Mouse (Mus musculus) stomach, postnatal 0 days (tissue): ENCODE results near the gene Efr3b. TPM values are rescaled to one million over a fixed set of nuclear protein-coding genes. Genes with fewer than 3 reads are reported as not detected.
"Not testable (repeated sequence)": the region's sequence is repeated elsewhere in the genome, so short reads cannot be mapped to it uniquely, and the experiment has no call there.

Source experiments
- ATAC-seq: fragments of 200-750 bp; cut with Nextera tagmentation; 2 replicates; pipeline ENCODE4 v1.8.0; 2017; ENCODE audit not compliant: low FRiP score, low TSS enrichment
- DNase-seq: peaks from one replicate; pipeline ENCODE4 v3.0.0-alpha.2; 2016; ENCODE audit warnings: low spot score
- H3K27ac ChIP-seq: fragments of 300-500 bp; sonication (generic); replicated peaks from 2 replicates; pipeline ENCODE4 v1.5.1; 2014; ENCODE audit warnings: mild to moderate bottlenecking, control low read depth
- H3K27me3 ChIP-seq: fragments of 300-500 bp; sonication (generic); 2 replicates; pipeline ENCODE4 v1.6.1; 2014; ENCODE audit warnings: low read length; ENCODE audit not compliant: control insufficient read depth, insufficient read depth
- H3K36me3 ChIP-seq: fragments of 300-500 bp; sonication (generic); 2 replicates; pipeline ENCODE4 v1.6.1; 2014; ENCODE audit warnings: low read length, mixed read lengths; ENCODE audit not compliant: control insufficient read depth, insufficient read depth
- H3K4me1 ChIP-seq: fragments of 300-500 bp; sonication (generic); replicated peaks from 2 replicates; pipeline ENCODE4 v1.6.1; 2014; ENCODE audit warnings: antibody characterized with exemption; ENCODE audit not compliant: control insufficient read depth, insufficient read depth
- H3K4me2 ChIP-seq: fragments of 300-500 bp; sonication (generic); replicated peaks from 2 replicates; pipeline ENCODE4 v1.6.1; 2014; ENCODE audit warnings: low read depth, mild to moderate bottlenecking, control low read depth, moderate library complexity
- H3K4me3 ChIP-seq: fragments of 300-500 bp; sonication (generic); 2 replicates; pipeline ENCODE4 v1.5.1; 2014; ENCODE audit warnings: low read depth, low read length, control low read depth
- H3K9ac ChIP-seq: fragments of 300-500 bp; sonication (generic); 2 replicates; pipeline ENCODE4 v1.6.1; 2014; ENCODE audit warnings: mild to moderate bottlenecking, low read length, control low read depth, mixed read lengths
- H3K9me3 ChIP-seq: fragments of 300-500 bp; sonication (generic); 2 replicates; pipeline ENCODE4 v1.6.1; 2016; ENCODE audit warnings: low read length; ENCODE audit not compliant: control insufficient read depth
- CTCF ChIP-seq: IDR thresholded peaks from 2 replicates; pipeline ENCODE4 v1.5.1; 2016; ENCODE audit warnings: antibody characterized with exemption, low read depth, mild to moderate bottlenecking, moderate library complexity
- EP300 ChIP-seq: optimal IDR thresholded peaks from 2 replicates; pipeline ENCODE3; 2016; ENCODE audit warnings: antibody characterized with exemption
- WGBS: fragments of 180-500 bp; shearing (Covaris S2); extraction: QIAGEN DNeasy Blood & Tissue Kit; methylation state at CpG from one replicate; pipeline ENCODE4 v1.1.7; 2014; 5-methylcytosine and 5-hydroxymethylcytosine counted together
- polyA plus RNA-seq: library from polyadenylated mRNA; unstranded; fragments of >200 nt; fragmentation: Nextera tagmentation; extraction: Ambion mirVana; gene quantifications from 2 replicates; pipeline ENCODE4 v1.2.1, GENCODE M21; 2015

Efr3b gene
- polyA plus RNA-seq, 1 experiment from 2014 or later = 0.99 TPM

DNA sequence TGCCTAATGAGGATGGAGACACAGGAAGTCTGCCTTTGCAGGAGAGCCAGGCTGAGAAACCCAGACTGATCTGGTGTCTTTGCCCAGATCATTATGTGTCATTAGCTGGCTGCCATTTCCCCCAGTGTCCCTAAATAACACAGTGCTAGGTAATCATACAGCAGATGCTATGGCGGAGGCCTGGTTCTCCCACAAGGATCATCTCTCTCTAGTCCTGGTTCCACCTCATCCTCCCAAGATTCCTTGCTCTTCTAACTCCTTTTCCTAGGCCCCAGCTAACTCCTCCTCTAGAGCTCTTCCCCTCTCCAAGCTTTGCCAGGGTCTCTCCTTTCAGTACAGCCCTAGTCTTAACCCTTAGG is 57.7 kb downstream of the Efr3b start:
- H3K4me1 ChIP-seq = no peaks in the 10 kb centered on the region; the same call in 1 of the 2 replicates

DNA sequence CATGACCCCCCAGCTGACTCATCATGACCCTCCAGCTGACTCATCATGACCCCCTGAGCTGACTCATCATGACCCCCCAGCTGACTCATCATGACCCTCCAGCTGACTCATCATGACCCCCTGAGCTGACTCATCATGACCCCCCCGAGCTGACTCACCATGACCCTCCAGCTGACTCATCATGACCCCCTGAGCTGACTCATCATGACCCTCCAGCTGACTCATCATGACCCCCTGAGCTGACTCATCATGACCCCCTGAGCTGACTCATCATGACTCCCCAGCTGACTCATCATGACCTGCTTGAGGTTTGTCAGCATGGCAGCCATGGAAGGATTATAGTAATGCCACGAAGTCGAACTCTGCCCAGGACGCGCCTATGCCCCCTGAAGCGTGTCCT is 65.5 kb downstream of the Efr3b start:
- ATAC-seq, H3K9ac ChIP-seq, H3K27me3 ChIP-seq, H3K4me2 ChIP-seq, H3K4me3 ChIP-seq, H3K9me3 ChIP-seq, H3K4me1 ChIP-seq, H3K36me3 ChIP-seq, DNase-seq, H3K27ac ChIP-seq: not testable (repeated sequence)
- 88% methylated on average over 6 of the region's 6 CpGs for WGBS

More for the DNA sequence above, 57.7 kb downstream of the Efr3b start:
- ATAC-seq = no peak
- DNase-seq = no peak
- Histone ChIP-seq H3K4me3 (peak overlapping the region; percentile 43; the same call in 1 of the 2 replicates), H3K9me3 (no peaks in the 10 kb centered on the region), H3K4me2 (peak overlapping the region; percentile 76), H3K27ac (peak overlapping the region; percentile 73), H3K36me3 (no peaks in the 10 kb centered on the region), H3K27me3 (no peaks in the 10 kb centered on the region), H3K9ac (0 out of 2 replicates have a peak overlapping the region, but pooled peaks have one; percentile 8)
- WGBS = 57% methylated on average over 1 of the region's 1 CpGs
- TF ChIP-seq EP300 = no peak
- TF ChIP-seq CTCF = no peak

DNA sequence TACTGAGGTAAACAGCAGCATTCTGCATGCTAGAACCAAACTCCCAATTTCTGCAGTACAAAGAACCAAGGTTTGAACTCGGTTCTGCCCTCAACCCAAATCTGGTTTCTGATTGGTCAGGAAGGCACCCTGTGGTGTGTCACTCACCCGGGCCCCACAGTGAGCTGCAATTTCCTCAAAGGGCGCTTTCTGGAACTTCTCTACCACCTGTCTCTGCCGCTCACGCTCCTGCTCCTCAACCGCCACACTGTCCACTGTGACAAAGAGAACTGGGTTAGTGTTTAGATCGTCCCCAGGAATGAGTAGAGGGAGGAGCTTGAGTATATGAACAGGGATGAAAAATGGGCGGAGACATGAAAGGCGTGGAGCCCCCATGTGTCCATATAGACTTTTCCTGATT is 70.3 kb downstream of the Efr3b start:
- no peaks in the 10 kb centered on the region for H3K9me3 ChIP-seq
- no peak for ATAC-seq
- WGBS = 64% methylated on average over 9 of the region's 9 CpGs

DNA sequence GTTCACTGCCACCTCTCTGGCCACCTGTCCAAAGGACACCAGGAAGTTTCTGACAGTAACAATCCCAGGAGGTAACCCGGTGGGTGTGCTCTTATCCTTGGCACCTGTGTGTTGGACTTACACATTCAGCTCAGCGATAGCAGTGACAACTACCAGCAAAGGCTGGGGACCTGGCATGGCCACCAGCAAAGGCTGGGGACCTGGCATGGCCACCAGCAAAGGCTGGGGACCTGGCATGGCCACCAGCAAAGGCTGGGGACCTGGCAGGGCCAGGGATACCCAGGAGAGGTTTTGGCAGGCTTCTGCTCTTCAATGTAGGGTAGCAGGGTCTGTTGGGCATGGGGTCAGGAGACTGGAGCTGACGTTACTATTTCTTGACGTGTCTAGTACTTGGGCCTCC is 71.5 kb downstream of the Efr3b start:
- 91% methylated on average over 4 of the region's 4 CpGs for WGBS
- Histone ChIP-seq H3K27ac (no peak overlapping the region), H3K9me3 (no peaks in the 10 kb centered on the region), H3K4me2 (no peak overlapping the region), H3K27me3 (no peaks in the 10 kb centered on the region), H3K36me3 (no peaks in the 10 kb centered on the region), H3K9ac (no peak overlapping the region), H3K4me1 (no peaks in the 10 kb centered on the region), H3K4me3 (no peak overlapping the region)
- no peak for DNase-seq
- no peak for TF ChIP-seq CTCF
- no peak for TF ChIP-seq EP300
- no peak for ATAC-seq

More for the DNA sequence above, 70.3 kb downstream of the Efr3b start:
- Histone ChIP-seq H3K4me1 (no peaks in the 10 kb centered on the region), H3K36me3 (no peaks in the 10 kb centered on the region), H3K4me3 (no peak overlapping the region), H3K27me3 (no peaks in the 10 kb centered on the region), H3K4me2 (no peak overlapping the region), H3K9ac (no peak overlapping the region), H3K27ac (no peak overlapping the region)
- TF ChIP-seq EP300 (no peak), CTCF (no peak)
- DNase-seq = no peak

DNA sequence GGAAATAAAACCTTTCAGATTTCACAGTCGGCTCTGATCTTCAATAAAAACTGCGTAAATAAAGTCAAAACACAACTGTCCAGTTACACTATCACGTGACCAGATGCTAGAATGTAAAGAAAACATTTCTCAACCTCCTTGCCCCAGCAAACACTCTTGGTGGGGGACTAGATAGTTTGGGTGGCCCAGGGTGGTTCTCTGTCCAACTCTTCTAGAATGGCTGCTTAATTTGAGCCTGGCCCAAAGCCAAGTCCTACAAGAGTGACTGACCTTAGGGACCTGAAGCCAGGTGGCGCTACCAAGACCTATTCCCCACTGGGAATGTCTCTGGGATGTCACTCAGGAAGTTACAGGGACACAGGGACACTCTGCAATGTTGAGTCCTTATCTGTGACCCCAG is 78.2 kb downstream of the Efr3b start:
- peak overlapping the region; percentile 88 for H3K4me2 ChIP-seq
- 58% methylated on average over 4 of the region's 4 CpGs for WGBS
- peak overlapping the region; percentile 64 for H3K9ac ChIP-seq
- H3K27ac ChIP-seq = 0 out of 2 replicates have a peak overlapping the region, but pooled peaks have one; percentile 76
- DNase-seq (no peak), ATAC-seq (no peak)
- H3K4me3 ChIP-seq = peak overlapping the region; percentile 58
- no peaks in the 10 kb centered on the region for H3K27me3 ChIP-seq
- H3K36me3 ChIP-seq = no peaks in the 10 kb centered on the region
- TF ChIP-seq CTCF = peak; percentile 38
- no peak for TF ChIP-seq EP300
- peaks cover 3% of the 10 kb centered on the region; the same call in 1 of the 2 replicates for H3K4me1 ChIP-seq
- H3K9me3 ChIP-seq = no peaks in the 10 kb centered on the region

DNA sequence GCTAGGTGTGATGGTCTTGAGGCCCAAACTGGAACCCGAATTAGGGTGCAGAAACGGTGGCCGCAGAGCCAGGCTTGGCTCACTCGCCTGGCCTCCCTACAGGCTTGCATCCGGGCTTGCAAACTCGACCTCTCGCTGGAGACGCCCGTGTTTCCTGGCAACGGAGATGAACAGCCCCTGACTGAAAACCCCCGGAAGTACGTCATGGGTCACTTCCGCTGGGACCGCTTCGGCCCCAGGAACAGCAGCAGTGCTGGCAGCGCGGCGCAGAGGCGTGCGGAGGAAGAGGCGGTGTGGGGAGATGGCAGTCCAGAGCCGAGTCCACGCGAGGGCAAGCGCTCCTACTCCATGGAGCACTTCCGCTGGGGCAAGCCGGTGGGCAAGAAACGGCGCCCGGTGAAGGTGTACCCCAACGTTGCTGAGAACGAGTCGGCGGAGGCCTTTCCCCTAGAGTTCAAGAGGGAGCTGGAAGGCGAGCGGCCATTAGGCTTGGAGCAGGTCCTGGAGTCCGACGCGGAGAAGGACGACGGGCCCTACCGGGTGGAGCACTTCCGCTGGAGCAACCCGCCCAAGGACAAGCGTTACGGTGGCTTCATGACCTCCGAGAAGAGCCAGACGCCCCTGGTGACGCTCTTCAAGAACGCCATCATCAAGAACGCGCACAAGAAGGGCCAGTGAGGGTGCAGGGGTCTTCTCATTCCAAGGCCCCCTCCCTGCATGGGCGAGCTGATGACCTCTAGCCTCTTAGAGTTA is 78.7 kb downstream of the Efr3b start:
- peak; percentile 94 for ATAC-seq
- 5% methylated on average over 53 of the region's 53 CpGs for WGBS
- peak overlapping the region; percentile 76 for H3K27ac ChIP-seq

More for the DNA sequence above, 78.7 kb downstream of the Efr3b start:
- H3K4me2 ChIP-seq = peak overlapping the region; percentile 88
- H3K4me3 ChIP-seq = peak overlapping the region; percentile 58
- no peaks in the 10 kb centered on the region for H3K9me3 ChIP-seq
- TF ChIP-seq EP300 (no peak), CTCF (0 out of 2 replicates have a peak, but pooled peaks have one; percentile 1)
- peak overlapping the region; percentile 64 for H3K9ac ChIP-seq
- peak; percentile 81 for DNase-seq
- H3K36me3 ChIP-seq = no peaks in the 10 kb centered on the region
- no peaks in the 10 kb centered on the region; the same call in 1 of the 2 replicates for H3K27me3 ChIP-seq
- peaks cover 3% of the 10 kb centered on the region; the same call in 1 of the 2 replicates for H3K4me1 ChIP-seq
